In the genomic region with DNA sequence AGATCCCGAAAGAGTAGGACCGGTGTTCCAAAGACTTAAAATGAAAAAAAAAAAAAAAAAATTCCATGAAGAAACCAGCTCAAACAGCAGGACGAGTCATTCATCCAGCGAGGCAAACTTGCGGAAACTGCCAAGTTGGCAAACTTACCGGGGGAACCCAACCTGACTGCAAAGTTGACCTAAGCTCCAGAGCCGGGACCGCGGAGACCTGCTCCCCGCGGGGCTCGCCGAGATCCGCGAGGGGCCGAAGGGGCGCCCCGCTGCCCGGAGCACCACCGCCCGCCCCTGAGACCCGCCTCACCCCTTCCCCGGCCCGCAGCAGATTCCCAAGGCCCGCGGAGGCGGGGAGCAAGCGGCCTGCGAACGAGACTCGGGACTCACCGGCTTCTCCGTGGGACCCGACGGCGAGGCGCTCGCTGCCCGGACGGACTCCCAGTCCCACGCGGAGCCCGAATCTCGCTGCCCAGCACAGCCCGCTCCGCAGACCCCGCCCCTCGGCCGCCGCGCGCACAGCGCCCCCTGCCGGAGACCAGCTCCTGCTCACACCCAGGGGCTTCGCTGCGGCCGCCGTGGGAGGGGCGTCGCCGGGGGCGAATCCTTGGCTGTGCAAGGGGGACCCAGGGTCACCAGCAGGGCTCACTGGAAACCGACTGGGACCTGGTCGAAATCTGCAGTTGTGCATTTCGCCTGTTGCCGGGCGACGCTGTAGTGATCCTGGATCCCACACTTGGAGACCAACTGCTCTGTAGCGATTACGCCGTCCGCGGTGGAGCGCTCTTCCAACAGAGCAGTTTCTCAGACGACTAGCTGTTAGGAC, we compare ENCODE assay signal across 8 mouse cellular contexts. TPM values are rescaled to one million over a fixed set of nuclear protein-coding genes. Genes with fewer than 3 reads are reported as not detected.
DNase-seq lines count a peak whose midpoint lies in the region; ATAC-seq and TF ChIP-seq lines count a peak whose summit lies in the region.

A gene (minus strand): TSS at position 461 of the 817 bp plus-strand sequence.

- no peak within 1 kb of the TSS for H3K27ac ChIP-seq in thymus, adult 2 months (ENCODE audit: control insufficient read depth, insufficient read depth, low read length)

- peaks cover 19% of the 10 kb centered on the region for H3K27me3 ChIP-seq in E14TG2a.4 (ENCODE audit: insufficient read depth, low read length)
- H3K27me3 ChIP-seq in thymus, adult 2 months (ENCODE audit: control insufficient read depth, insufficient read depth, low read length) = peaks cover 3% of the 10 kb centered on the region; the same call in 1 of the 2 replicates

- DNase-seq in cerebellum, adult 18-20 months = peak; percentile 80 to 89
- peak; percentile 82 for DNase-seq in forelimb bud, embryonic 11.5 days (ENCODE audit: low read depth, low spot score)
- DNase-seq in layer of hippocampus, adult 8-10 months (ENCODE audit: low spot score in 2 of 2) = peak; percentile 50 to 74
- peak; percentile 91 for DNase-seq in lung, adult 2 months
- DNase-seq in ovary, adult 18-20 months (ENCODE audit: low spot score) = peak; percentile 76
- peak; percentile 46 for DNase-seq in thymus, adult 2 months

- peaks cover 9% of the 10 kb centered on the region; the same call in 1 of the 2 replicates for H3K4me1 ChIP-seq in E14TG2a.4 (replicated peaks; ENCODE audit: low read depth, low read length)
- H3K4me1 ChIP-seq in lung, adult 2 months (ENCODE audit: control insufficient read depth, insufficient read depth, low read length) = no peaks in the 10 kb centered on the region
- peaks cover 5% of the 10 kb centered on the region for H3K4me1 ChIP-seq in thymus, adult 2 months (replicated peaks; ENCODE audit: control insufficient read depth, insufficient read depth, low read length)

- TF ChIP-seq CTCF in E14TG2a.4 (conservative IDR thresholded peaks at IDR 0.05; ENCODE audit: low read length) = no peak
- peak; percentile 22; the same call in 1 of the 2 replicates for TF ChIP-seq CTCF in lung, adult 2 months (IDR thresholded peaks at IDR 0.05; ENCODE audit: insufficient read depth, low read length)
- peak; percentile 72; the same call in 1 of the 2 replicates for TF ChIP-seq CTCF in thymus, adult 2 months (IDR thresholded peaks at IDR 0.05; ENCODE audit: borderline replicate concordance, control insufficient read depth, extremely low read depth, insufficient read depth, low read length, poor library complexity)

- peak; percentile 80 to 83 for ATAC-seq in hematopoietic stem cell, adult 5-6 weeks (replicated peaks in 1 of 2; ENCODE audit: insufficient read depth in 1 of 2, low FRiP score in 2 of 2, low TSS enrichment in 1 of 2, low read depth in 1 of 2, poor library complexity in 2 of 2, severe bottlenecking in 2 of 2)

- H3K4me3 ChIP-seq in E14TG2a.4 (replicated peaks; ENCODE audit: low read length) = peak within 1 kb of the TSS; percentile 90
- peak within 1 kb of the TSS; percentile 42 for H3K4me3 ChIP-seq in lung, adult 2 months (replicated peaks; ENCODE audit: extremely low read depth, low read depth, low read length)
- H3K4me3 ChIP-seq in thymus, adult 2 months (ENCODE audit: control insufficient read depth, insufficient read depth, low read length) = peak within 1 kb of the TSS; percentile 24; the same call in 1 of the 2 replicates

- no peak for TF ChIP-seq POLR2A in lung, adult 2 months (IDR thresholded peaks at IDR 0.05; ENCODE audit: borderline replicate concordance, extremely low read depth, low read depth, low read length)
- no peak for TF ChIP-seq POLR2A in thymus, adult 2 months (IDR thresholded peaks at IDR 0.05; ENCODE audit: control insufficient read depth, extremely low read depth, insufficient read depth, low read length, poor library complexity)

- WGBS in lung, adult 2 months = 2% methylated on average over 72 of the region's 75 CpGs
- 3% methylated on average over 75 of the region's 75 CpGs for WGBS in thymus, adult 2 months

- no peaks in the 10 kb centered on the region for H3K9me3 ChIP-seq in E14TG2a.4 (ENCODE audit: low read length)

- H3K36me3 ChIP-seq in E14TG2a.4 (ENCODE audit: insufficient read depth, low read length) = no peaks in the 10 kb centered on the region
- no peaks in the 10 kb centered on the region for H3K36me3 ChIP-seq in thymus, adult 2 months (ENCODE audit: control insufficient read depth, insufficient read depth, low read length)

RNA-seq across cellular contexts. Expression of the gene that starts here (rescaled TPM):
- not detected in 2 replicates for total RNA-seq in hematopoietic stem cell, adult 5-6 weeks (2017)
- under 1 TPM in 2 of 4 experiments, not detected in 2; 0.58 to 0.73 TPM for total RNA-seq in layer of hippocampus, adult 8-10 months (2022)
- polyA plus RNA-seq in lung, adult 2 months (2012; rRNA removed) = 0.42 and 0.98 TPM in 2 replicates
- not detected in 2 replicates for polyA plus RNA-seq in thymus, adult 2 months (2012; rRNA removed)

Comparison
In these comparisons a context has a peak if more than half of its experiments do, and no peak if none do; other contexts are left out.
1. Peak in ATAC-seq in hematopoietic stem cell, adult 5-6 weeks; RNA of the gene not detected or under 1 TPM.
2. Peak in DNase-seq in layer of hippocampus, adult 8-10 months; RNA of the gene not detected or under 1 TPM.
3. Peak in DNase-seq and H3K4me3 ChIP-seq in lung, adult 2 months; RNA of the gene not detected or under 1 TPM.
4. Peak in DNase-seq and H3K4me3 ChIP-seq in thymus, adult 2 months; RNA of the gene not detected or under 1 TPM.
5. H3K4me3 ChIP-seq: peak in every context shown above with its lines; median percentile 90 in E14TG2a.4; 42 in lung, adult 2 months; 24 in thymus, adult 2 months.